Mouse (Mus musculus) CH12.LX (cell line): Measurements from ENCODE around the gene Tagln3. TPM values are rescaled to one million over a fixed set of nuclear protein-coding genes. Genes with fewer than 3 reads are reported as not detected.

ENCODE experiments used
- DNase-seq: peaks from one replicate; pipeline ENCODE4 v3.0.0-alpha.2; 2013; ENCODE audit errors: extremely low read depth
- H3K27ac ChIP-seq: 2 replicates; pipeline ENCODE4 v1.5.1; 2012; ENCODE audit warnings: low read depth, mild to moderate bottlenecking, control low read depth, moderate library complexity; ENCODE audit not compliant: insufficient read depth
- H3K27me3 ChIP-seq: replicated peaks from 2 replicates; pipeline ENCODE3; 2012; ENCODE audit warnings: inconsistent platforms
- H3K36me3 ChIP-seq, 2 experiments: replicated peaks in 1 of 2; 2 replicates each; pipeline versions ENCODE3 to v1.6.1; 2012; ENCODE audit warnings: inconsistent platforms in 1 of 2, low read length in 1 of 2, mild to moderate bottlenecking in 1 of 2, mixed read lengths in 1 of 2, moderate library complexity in 1 of 2; ENCODE audit not compliant: control insufficient read depth in 1 of 2, insufficient read depth in 1 of 2
- H3K4me1 ChIP-seq, 2 experiments: 2 replicates each; pipeline ENCODE4 v1.6.1; 2012; ENCODE audit warnings: inconsistent platforms in 1 of 2, moderate library complexity in 1 of 2; ENCODE audit not compliant: insufficient read depth in 2 of 2, control insufficient read depth in 1 of 2
- H3K4me2 ChIP-seq: 2 replicates; pipeline ENCODE4 v1.6.1; 2012; ENCODE audit warnings: low read depth, mild to moderate bottlenecking, control low read depth; ENCODE audit not compliant: poor library complexity, insufficient read depth, severe bottlenecking
- H3K4me3 ChIP-seq, 3 experiments: fragments of 150-350 bp in 1 of 3; sonication (generic) in 1 of 3; replicated peaks in 1 of 3; 2 replicates each; pipeline versions ENCODE3 to v1.5.1; 2011 to 2012; ENCODE audit warnings: low read depth in 2 of 3, low read length in 2 of 3, mild to moderate bottlenecking in 2 of 3, moderate library complexity in 2 of 3, control low read depth in 1 of 3, improper control_type of control experiment in 1 of 3, inconsistent platforms in 1 of 3, mixed read lengths in 1 of 3; ENCODE audit not compliant: poor library complexity in 1 of 3
- H3K79me2 ChIP-seq: replicated peaks from 2 replicates; pipeline ENCODE4 v1.6.1; 2012; ENCODE audit warnings: mild to moderate bottlenecking, moderate library complexity; ENCODE audit not compliant: control insufficient read depth, poor library complexity, insufficient read depth, severe bottlenecking; ENCODE audit errors: extremely low read depth
- H3K9ac ChIP-seq: 2 replicates; pipeline ENCODE4 v1.6.1; 2012; ENCODE audit warnings: low read depth, mild to moderate bottlenecking, control low read depth, moderate library complexity; ENCODE audit not compliant: insufficient read depth
- H3K9me3 ChIP-seq: replicated peaks from 2 replicates; pipeline ENCODE3; 2012; ENCODE audit warnings: low read length, inconsistent platforms, mixed read lengths
- BHLHE40 ChIP-seq: IDR thresholded peaks from 2 replicates; pipeline ENCODE4 v1.6.1; 2011; ENCODE audit warnings: mild to moderate bottlenecking, low read depth, low read length, improper control_type of control experiment
- CHD1 ChIP-seq: IDR thresholded peaks from 2 replicates; pipeline ENCODE4 v1.6.1; 2012; ENCODE audit warnings: low read depth, low read length, improper control_type of control experiment, inconsistent platforms
- CHD2 ChIP-seq: IDR thresholded peaks from 2 replicates; pipeline ENCODE4 v1.6.1; 2011; ENCODE audit warnings: low read length, improper control_type of control experiment
- E2F4 ChIP-seq: IDR thresholded peaks from 2 replicates; pipeline ENCODE4 v1.6.1; 2011; ENCODE audit warnings: low read depth, low read length, improper control_type of control experiment; ENCODE audit not compliant: insufficient replicate concordance
- ELF1 ChIP-seq: IDR thresholded peaks from 2 replicates; pipeline ENCODE4 v1.6.1; 2014; ENCODE audit warnings: low read depth, mild to moderate bottlenecking, inconsistent platforms, low read length, improper control_type of control experiment
- EP300 ChIP-seq: IDR thresholded peaks from 2 replicates; pipeline ENCODE4 v1.6.1; 2011; ENCODE audit warnings: low read length, improper control_type of control experiment
- ETS1 ChIP-seq: conservative IDR thresholded peaks from 2 replicates; pipeline ENCODE4 v1.6.1; 2012; ENCODE audit warnings: low read depth, mild to moderate bottlenecking, inconsistent platforms, low read length, improper control_type of control experiment, moderate library complexity
- GABPA ChIP-seq: IDR thresholded peaks from 2 replicates; pipeline ENCODE4 v1.6.1; 2012; ENCODE audit warnings: low read depth, low read length, improper control_type of control experiment, inconsistent platforms; ENCODE audit not compliant: insufficient replicate concordance
- HCFC1 ChIP-seq: IDR thresholded peaks from 2 replicates; pipeline ENCODE4 v1.6.1; 2012; ENCODE audit warnings: low read depth, mild to moderate bottlenecking, inconsistent platforms, low read length, improper control_type of control experiment
- IRF4 ChIP-seq: IDR thresholded peaks from 2 replicates; pipeline ENCODE4 v1.6.1; 2014; ENCODE audit warnings: low read depth, mild to moderate bottlenecking, inconsistent platforms, low read length, improper control_type of control experiment
- KAT2A ChIP-seq: IDR thresholded peaks from 2 replicates; pipeline ENCODE4 v1.6.1; 2012; ENCODE audit warnings: low read length, improper control_type of control experiment, inconsistent platforms; ENCODE audit not compliant: insufficient replicate concordance
- MAFK ChIP-seq: IDR thresholded peaks from 2 replicates; pipeline ENCODE4 v1.6.1; 2011; ENCODE audit warnings: low read length, improper control_type of control experiment; ENCODE audit not compliant: insufficient replicate concordance
- MAX ChIP-seq: IDR thresholded peaks from 2 replicates; pipeline ENCODE4 v1.6.1; 2011; ENCODE audit warnings: low read length, improper control_type of control experiment
- MAZ ChIP-seq: IDR thresholded peaks from 2 replicates; pipeline ENCODE4 v1.6.1; 2012; ENCODE audit warnings: low read depth, mild to moderate bottlenecking, inconsistent platforms, low read length, improper control_type of control experiment, moderate library complexity
- MEF2A ChIP-seq: IDR thresholded peaks from 2 replicates; pipeline ENCODE4 v1.6.1; 2014; ENCODE audit warnings: low read depth, mild to moderate bottlenecking, inconsistent platforms, low read length, improper control_type of control experiment, borderline replicate concordance
- MXI1 ChIP-seq: IDR thresholded peaks from 2 replicates; pipeline ENCODE4 v1.6.1; 2011; ENCODE audit warnings: mild to moderate bottlenecking, low read depth, low read length, improper control_type of control experiment
- MYC ChIP-seq: IDR thresholded peaks from 2 replicates; pipeline ENCODE4 v1.6.1; 2011; ENCODE audit warnings: low read depth, mild to moderate bottlenecking, improper control_type of control experiment, low read length
- NELFE ChIP-seq: IDR thresholded peaks from 2 replicates; pipeline ENCODE4 v1.6.1; 2011; ENCODE audit warnings: low read depth, low read length, improper control_type of control experiment
- NRF1 ChIP-seq: IDR thresholded peaks from 2 replicates; pipeline ENCODE4 v1.6.1; 2014; ENCODE audit warnings: low read depth, mild to moderate bottlenecking, inconsistent platforms, low read length, improper control_type of control experiment, moderate library complexity
- PAX5 ChIP-seq: IDR thresholded peaks from 2 replicates; pipeline ENCODE4 v1.6.1; 2012; ENCODE audit warnings: low read length, inconsistent platforms, mixed read lengths
- POLR2A ChIP-seq: IDR thresholded peaks from 2 replicates; pipeline ENCODE4 v1.6.1; 2011; ENCODE audit warnings: low read depth, mild to moderate bottlenecking, improper control_type of control experiment, low read length
- POLR2AphosphoS2 ChIP-seq: IDR thresholded peaks from 2 replicates; pipeline ENCODE4 v1.6.1; 2011; ENCODE audit warnings: low read depth, low read length, improper control_type of control experiment
- RCOR1 ChIP-seq: conservative IDR thresholded peaks from 2 replicates; pipeline ENCODE4 v1.6.1; 2012; ENCODE audit warnings: low read depth, mild to moderate bottlenecking, inconsistent platforms, low read length, improper control_type of control experiment
- SIN3A ChIP-seq: IDR thresholded peaks from 2 replicates; pipeline ENCODE4 v1.6.1; 2012; ENCODE audit warnings: low read length, improper control_type of control experiment, inconsistent platforms
- SMC3 ChIP-seq: IDR thresholded peaks from 2 replicates; pipeline ENCODE4 v1.6.1; 2011; ENCODE audit warnings: low read depth, low read length, improper control_type of control experiment
- TBP ChIP-seq: conservative IDR thresholded peaks from 2 replicates; pipeline ENCODE4 v1.6.1; 2011; ENCODE audit warnings: low read depth, low read length, improper control_type of control experiment
- TCF12 ChIP-seq: IDR thresholded peaks from 2 replicates; pipeline ENCODE4 v1.6.1; 2014; ENCODE audit warnings: low read depth, mild to moderate bottlenecking, inconsistent platforms, low read length, improper control_type of control experiment
- UBTF ChIP-seq: IDR thresholded peaks from 2 replicates; pipeline ENCODE4 v1.6.1; 2012; ENCODE audit warnings: low read depth, mild to moderate bottlenecking, inconsistent platforms, low read length, improper control_type of control experiment, moderate library complexity
- USF1 ChIP-seq: IDR thresholded peaks from 2 replicates; pipeline ENCODE4 v1.6.1; 2014; ENCODE audit warnings: low read depth, mild to moderate bottlenecking, inconsistent platforms, low read length, improper control_type of control experiment
- USF2 ChIP-seq: conservative IDR thresholded peaks from 2 replicates; pipeline ENCODE4 v1.6.1; 2011; ENCODE audit warnings: low read depth, low read length, improper control_type of control experiment
- ZC3H11A ChIP-seq: IDR thresholded peaks from 2 replicates; pipeline ENCODE4 v1.6.1; 2012; ENCODE audit warnings: low read depth, mild to moderate bottlenecking, inconsistent platforms, low read length, improper control_type of control experiment
- ZKSCAN1 ChIP-seq: IDR thresholded peaks from 2 replicates; pipeline ENCODE4 v1.6.1; 2012; ENCODE audit warnings: low read depth, inconsistent platforms, low read length, improper control_type of control experiment, borderline replicate concordance
- ZMIZ1 ChIP-seq: IDR thresholded peaks from 2 replicates; pipeline ENCODE4 v1.6.1; 2012; ENCODE audit warnings: low read depth, mild to moderate bottlenecking, inconsistent platforms, low read length, improper control_type of control experiment
- dilution Hi-C: fragments of 300-500 bp; cut with MboI; formaldehyde crosslinking; loops from 2 replicates; pipeline ENCODE4 v1.14.3; 2020; ENCODE audit warnings: low sequenced_read_pairs; ENCODE audit not compliant: extremely low pct_unique_long_range_greater_than_20kb, extremely low pct_ligation_motif_present
- in situ Hi-C: fragments of 300-500 bp; cut with MboI; formaldehyde crosslinking; loops from 3 replicates; pipeline ENCODE4 v1.14.3; 2019; ENCODE audit warnings: low sequenced_read_pairs, low pct_ligation_motif_present, low pct_unique_long_range_greater_than_20kb, mixed read lengths
- polyA plus RNA-seq: library from polyadenylated mRNA; unstranded; fragments of >175 nt; gene quantifications from 2 replicates; pipeline ENCODE4 v1.2.1, GENCODE M21; 2012; ENCODE audit warnings: low read depth; ENCODE audit not compliant: insufficient read length
- total RNA-seq, 2 experiments: library from RNA; depleted of rRNA; stranded (reverse); fragments of 300-350 nt in 1 of 2; fragments of >200 nt in 1 of 2; gene quantifications; 2 replicates each; pipeline ENCODE4 v1.2.3; 2012 to 2014

Gene Tagln3
- total and polyA plus RNA-seq, 3 experiments: 0.17 to 0.69 (median 0.19) TPM

DNA sequence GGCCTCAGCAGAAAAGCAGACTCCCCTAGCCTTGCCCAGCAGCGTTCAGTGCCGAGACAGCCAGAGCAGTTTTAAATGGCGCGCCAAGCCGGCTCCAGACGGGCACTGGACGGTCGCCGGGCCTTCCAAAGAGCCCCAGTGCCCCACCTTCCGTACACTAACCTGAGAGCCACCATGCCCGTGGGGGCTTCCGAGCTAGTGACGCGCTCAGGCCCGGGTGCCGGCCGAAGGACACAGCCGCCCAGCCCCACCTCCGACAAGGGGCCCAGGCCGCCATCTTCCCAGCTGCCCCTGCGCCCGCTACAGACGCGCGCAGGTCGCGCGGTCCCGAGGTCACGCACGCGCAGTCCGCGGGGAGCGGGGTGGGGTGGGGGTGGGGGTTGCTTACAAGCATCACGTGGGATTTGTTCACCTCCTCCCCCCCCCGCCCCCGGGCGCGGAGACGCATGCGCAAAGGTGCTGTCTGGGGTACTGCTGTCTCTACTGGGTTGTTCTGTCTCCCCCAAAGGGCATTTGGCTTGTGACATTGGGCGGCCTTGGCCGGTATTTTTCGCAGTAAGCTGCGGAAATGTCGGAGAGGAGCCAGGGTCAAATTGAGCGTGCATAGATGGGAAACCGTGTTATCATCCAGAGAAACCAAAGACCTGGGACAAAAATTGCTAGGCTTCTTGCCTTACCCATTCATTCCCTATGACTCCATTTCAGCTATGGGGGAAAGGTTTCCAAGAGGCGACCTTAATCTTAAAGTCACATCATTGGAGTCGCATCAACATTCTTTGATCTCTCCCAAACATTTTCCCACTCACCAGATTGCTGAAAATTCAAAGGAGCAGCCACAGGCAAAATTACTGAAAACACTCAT lies 18.4 kb upstream of the Tagln3 start, which contains the start of gene Abhd10:
Gene Abhd10, minus strand, starts transcription at position 341 of the 862 bp plus-strand sequence.
- Histone ChIP-seq H3K4me3 (peak within 1 kb of the TSS; percentile 69 to 84 (median 83)), H3K4me1 (peaks cover 4 to 41% of the 10 kb centered on the region in 2 experiments; a peak in 3 of 4 replicates), H3K36me3 (peaks cover 4 to 19% of the 10 kb centered on the region in 2 experiments), H3K27ac (peak within 1 kb of the TSS; percentile 11; the same call in 1 of the 2 replicates), H3K9ac (peak within 1 kb of the TSS; percentile 75), H3K27me3 (no peaks in the 10 kb centered on the region), H3K9me3 (no peaks in the 10 kb centered on the region), H3K4me2 (peak within 1 kb of the TSS; percentile 79), H3K79me2 (peaks cover 19% of the 10 kb centered on the region)
- in situ Hi-C loops: no loop called here
- TF ChIP-seq ETS1 (peak; percentile 41), ZMIZ1 (peak; percentile 93), CHD1 (no peak; the same call in 1 of the 2 replicates), EP300 (no peak), POLR2A (peak; percentile 97), ZKSCAN1 (no peak), BHLHE40 (peak; percentile 83), PAX5 (no peak), RCOR1 (no peak; the same call in 1 of the 2 replicates), KAT2A (peak; percentile 75; the same call in 1 of the 2 replicates), E2F4 (peak; percentile 55; the same call in 1 of the 2 replicates), CHD2 (peak; percentile 92), MAX (peak; percentile 85), MEF2A (peak; percentile 82), NRF1 (peak; percentile 93), POLR2AphosphoS2 (peak; percentile 80; the same call in 1 of the 2 replicates), SMC3 (no peak), MAZ (peak; percentile 99), TCF12 (peak; percentile 98), ZC3H11A (no peak), ELF1 (peak; percentile 71), IRF4 (peak; percentile 37), HCFC1 (peak; percentile 87), USF2 (peak; percentile 83), USF1 (peak; percentile 93), UBTF (peak; percentile 83), MXI1 (peak; percentile 73; the same call in 1 of the 2 replicates), GABPA (no peak; the same call in 1 of the 2 replicates), MAFK (peak; percentile 21; the same call in 1 of the 2 replicates), MYC (no peak; the same call in 1 of the 2 replicates), NELFE (peak; percentile 98), TBP (peak; percentile 65), SIN3A (peak; percentile 90)
- peak; percentile 95 for DNase-seq
- dilution Hi-C loops: no loop called here
